Mouse (Mus musculus) T-helper 2 cell (primary cell): ENCODE data around the gene 1700049E17Rik1.
"Not testable (repeated sequence)": the region's sequence is repeated elsewhere in the genome, so short reads cannot be mapped to it uniquely, and the experiment has no call there.

Source experiments
- in situ Hi-C: fragments of 300-600 bp; cut with MboI, MseI; formaldehyde crosslinking; loops from one replicate; pipeline ENCODE4 v1.15.1; 2025; ENCODE audit warnings: high pct_unique_total_duplicates

Gene 1700049E17Rik1

GRCm38 (mm10) chr14:41924649-41925048, at the start of gene 1700049E17Rik1:
Gene 1700049E17Rik1, plus strand, starts transcription at chr14:41924949.
- in situ Hi-C loops, result loop anchor here (5.0 kb wide), 1 partner anchor 1373 kb away; no protein-coding TSS in a partner anchor

GRCm38 (mm10) chr14:41907190-41907589, 17.6 kb upstream of the 1700049E17Rik1 start, which contains the start of gene Gm7980:
Gene Gm7980, minus strand, starts transcription at chr14:41907290.
- in situ Hi-C loops, result not testable (repeated sequence)

GRCm38 (mm10) chr14:41943695-41944094, 18.9 kb downstream of the 1700049E17Rik1 start, which contains the start of gene 1700024B05Rik:
Gene 1700024B05Rik, plus strand, starts transcription at chr14:41943995.
- in situ Hi-C loops, result not testable (repeated sequence)

- in situ Hi-C loops, result loop anchor here (25.0 kb wide), 1 partner anchor 1623 kb away; the partner anchor contains the start of gene Gm17654
Observed at GRCm38 (mm10) chr14:41964095-41964494, 39.3 kb downstream of the 1700049E17Rik1 start.

- in situ Hi-C loops, result loop anchor here (25.0 kb wide), 1 partner anchor 1619 kb away; the partner anchor contains the start of gene Gm17654
Observed at GRCm38 (mm10) chr14:41967827-41968226, 43.1 kb downstream of the 1700049E17Rik1 start, which contains the start of gene Gm6401. Gene Gm6401, minus strand, starts transcription at chr14:41967927.

GRCm38 (mm10) chr14:41968596-41968995, 43.8 kb downstream of the 1700049E17Rik1 start:
- in situ Hi-C loops, result loop anchor here (25.0 kb wide), 1 partner anchor 1619 kb away; the partner anchor contains the start of gene Gm17654
